In the genomic region with DNA sequence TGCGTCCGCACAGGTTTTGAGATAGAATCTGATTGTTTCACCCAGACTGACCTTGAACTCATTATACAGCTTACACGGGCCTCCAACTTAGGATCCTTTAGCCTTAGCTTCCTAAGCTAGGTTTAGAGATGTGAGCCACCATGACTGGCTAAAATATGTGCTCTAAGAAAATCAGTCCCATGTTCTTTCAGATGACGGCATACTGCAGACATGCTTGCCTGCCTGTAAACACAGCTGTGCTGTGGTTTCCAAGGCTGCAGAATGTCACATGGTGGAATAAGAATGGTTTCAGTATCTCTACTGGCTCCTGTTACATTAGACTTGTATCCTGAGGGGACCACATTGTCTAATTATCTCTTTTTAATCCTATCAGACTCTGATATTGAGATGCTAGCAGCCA, we compare ENCODE assay signal across 37 mouse cellular contexts. TPM values are rescaled to one million over a fixed set of nuclear protein-coding genes. Genes with fewer than 3 reads are reported as not detected.
A peak's percentile ranks its signal among the peaks of the same experiment; 100 is the strongest.
DNase-seq lines count a peak whose midpoint lies in the region; ATAC-seq and TF ChIP-seq lines count a peak whose summit lies in the region.
"Had no signal": no experiment of that assay in that cellular context is flagged by ENCODE, and none has a peak within 500 bp of the region (broad histone marks: within the 10 kb centered on the region; RNA-seq: fewer than 3 reads in every experiment).

No protein-coding gene starts in this region.

- no peak overlapping the region for H3K4me2 ChIP-seq in forebrain, embryonic 11.5 days (ENCODE audit: low read depth, low read length, severe bottlenecking)
- H3K4me2 ChIP-seq in forebrain, embryonic 13.5 days = no peak overlapping the region
- no peak overlapping the region for H3K4me2 ChIP-seq in hindbrain, postnatal 0 days (ENCODE audit: low read depth, low read length)
- H3K4me2 ChIP-seq in hindbrain, embryonic 16.5 days (ENCODE audit: low read length) = no peak overlapping the region
- H3K4me2 ChIP-seq in limb, embryonic 13.5 days (replicated peaks) = no peak overlapping the region
- H3K4me2 ChIP-seq: hindbrain, embryonic 12.5 days; limb, embryonic 12.5 days; liver, embryonic 12.5 days; midbrain, embryonic 11.5 days had no signal

- H3K9me3 ChIP-seq in forebrain, embryonic 11.5 days (ENCODE audit: control insufficient read depth, low read length) = no peaks in the 10 kb centered on the region
- no peaks in the 10 kb centered on the region for H3K9me3 ChIP-seq in forebrain, embryonic 13.5 days (replicated peaks)
- no peaks in the 10 kb centered on the region for H3K9me3 ChIP-seq in hindbrain, postnatal 0 days (ENCODE audit: low read length)
- H3K9me3 ChIP-seq in hindbrain, embryonic 16.5 days (ENCODE audit: control insufficient read depth, low read length) = no peaks in the 10 kb centered on the region
- no peaks in the 10 kb centered on the region for H3K9me3 ChIP-seq in limb, embryonic 13.5 days
- no peaks in the 10 kb centered on the region for H3K9me3 ChIP-seq in limb, embryonic 10.5 days (replicated peaks)
- H3K9me3 ChIP-seq: heart, embryonic 10.5 days; hindbrain, embryonic 12.5 days; limb, embryonic 12.5 days; liver, embryonic 12.5 days had no signal

- 88% methylated on average over 4 of the region's 4 CpGs for WGBS in forebrain, embryonic 11.5 days
- WGBS in forebrain, embryonic 13.5 days = 84% methylated on average over 4 of the region's 4 CpGs
- WGBS in hindbrain, postnatal 0 days = 81% methylated on average over 4 of the region's 4 CpGs
- WGBS in hindbrain, embryonic 16.5 days = 81% methylated on average over 4 of the region's 4 CpGs
- 74% methylated on average over 4 of the region's 4 CpGs for WGBS in limb, embryonic 13.5 days
- WGBS in limb, embryonic 10.5 days = 95% methylated on average over 4 of the region's 4 CpGs

- no peaks in the 10 kb centered on the region for H3K4me1 ChIP-seq in forebrain, embryonic 11.5 days (replicated peaks; ENCODE audit: control insufficient read depth, insufficient read depth, low read length)
- H3K4me1 ChIP-seq in forebrain, embryonic 13.5 days = no peaks in the 10 kb centered on the region
- H3K4me1 ChIP-seq in hindbrain, postnatal 0 days (ENCODE audit: insufficient read depth, low read length) = 0 out of 2 replicates have a peak, but pooled peaks cover 3% of the 10 kb centered on the region
- H3K4me1 ChIP-seq in hindbrain, embryonic 16.5 days (ENCODE audit: control insufficient read depth, insufficient read depth, low read depth, low read length) = no peaks in the 10 kb centered on the region
- H3K4me1 ChIP-seq in limb, embryonic 13.5 days = 0 out of 2 replicates have a peak, but pooled peaks cover 5% of the 10 kb centered on the region
- peaks cover 17% of the 10 kb centered on the region for H3K4me1 ChIP-seq in limb, embryonic 10.5 days
- H3K4me1 ChIP-seq: hindbrain, embryonic 12.5 days had no signal

- no peak overlapping the region for H3K4me3 ChIP-seq in forebrain, embryonic 11.5 days (ENCODE audit: low read depth, low read length)
- no peak overlapping the region for H3K4me3 ChIP-seq in forebrain, embryonic 13.5 days
- H3K4me3 ChIP-seq in hindbrain, postnatal 0 days (ENCODE audit: low read length) = no peak overlapping the region
- H3K4me3 ChIP-seq in hindbrain, embryonic 16.5 days (ENCODE audit: low read length) = no peak overlapping the region
- no peak overlapping the region for H3K4me3 ChIP-seq in limb, embryonic 13.5 days
- H3K4me3 ChIP-seq in limb, embryonic 10.5 days = no peak overlapping the region
- H3K4me3 ChIP-seq: heart, embryonic 10.5 days; hindbrain, embryonic 12.5 days; limb, embryonic 12.5 days; liver, embryonic 12.5 days had no signal

- no peaks in the 10 kb centered on the region for H3K27me3 ChIP-seq in forebrain, embryonic 11.5 days (ENCODE audit: control insufficient read depth, insufficient read depth, low read length)
- H3K27me3 ChIP-seq in forebrain, embryonic 13.5 days = peaks cover 6% of the 10 kb centered on the region; the same call in 1 of the 2 replicates
- no peaks in the 10 kb centered on the region for H3K27me3 ChIP-seq in hindbrain, postnatal 0 days (ENCODE audit: insufficient read depth, low read length)
- no peaks in the 10 kb centered on the region for H3K27me3 ChIP-seq in hindbrain, embryonic 16.5 days (replicated peaks; ENCODE audit: control insufficient read depth, insufficient read depth, low read length)
- H3K27me3 ChIP-seq in limb, embryonic 13.5 days = peaks cover 8% of the 10 kb centered on the region
- H3K27me3 ChIP-seq in limb, embryonic 10.5 days (ENCODE audit: low read depth, poor library complexity, severe bottlenecking) = peaks cover 19% of the 10 kb centered on the region
- H3K27me3 ChIP-seq: Patski had no signal

- peak; percentile 9 for DNase-seq in forebrain, embryonic 11.5 days (ENCODE audit: low spot score)
- peak; percentile 40 for DNase-seq in hindbrain, postnatal 0 days (ENCODE audit: low spot score)
- DNase-seq in limb, embryonic 10.5 days (ENCODE audit: low spot score) = no peak
- peak; percentile 12 for DNase-seq in skeletal muscle tissue, adult 2 months (ENCODE audit: low read depth, low spot score)
- no peak for DNase-seq in gastrocnemius, postnatal 14 days
- DNase-seq: adrenal gland, postnatal 36 days; cerebellum, adult 11-12 months; cerebellum, postnatal 10 days; kidney, adult 18-20 months; lung, adult 18-20 months; lung, postnatal 10 days had no signal

- intact Hi-C loops in gastrocnemius, postnatal 14 days (cut with DNase I; ENCODE audit: low total_unique reads) = no loop called here

- no peak for TF ChIP-seq CTCF in hindbrain, postnatal 0 days (IDR thresholded peaks at IDR 0.05; ENCODE audit: low read depth)

- H3K9ac ChIP-seq in forebrain, embryonic 11.5 days (ENCODE audit: low read length) = no peak overlapping the region
- H3K9ac ChIP-seq in forebrain, embryonic 13.5 days = no peak overlapping the region
- no peak overlapping the region for H3K9ac ChIP-seq in hindbrain, postnatal 0 days (replicated peaks; ENCODE audit: low read length)
- H3K9ac ChIP-seq in hindbrain, embryonic 16.5 days (ENCODE audit: low read depth, low read length) = no peak overlapping the region
- H3K9ac ChIP-seq in limb, embryonic 13.5 days = no peak overlapping the region
- H3K9ac ChIP-seq: hindbrain, embryonic 12.5 days; limb, embryonic 12.5 days; liver, embryonic 12.5 days had no signal

- no peak for ATAC-seq in forebrain, embryonic 11.5 days (replicated peaks; ENCODE audit: low FRiP score)
- no peak for ATAC-seq in forebrain, embryonic 13.5 days
- peak; percentile 59; the same call in 1 of the 2 replicates for ATAC-seq in hindbrain, postnatal 0 days
- no peak for ATAC-seq in hindbrain, embryonic 16.5 days
- ATAC-seq in limb, embryonic 13.5 days (ENCODE audit: low FRiP score, low read depth) = 0 out of 2 replicates have a peak, but pooled peaks have one; percentile 32
- ATAC-seq: CD4-positive, CD25-positive, alpha-beta regulatory T cell, adult 4 months; inflammation-experienced regulatory T-cells, adult 6 months; liver, embryonic 12.5 days; Patski had no signal

- no peaks in the 10 kb centered on the region for H3K36me3 ChIP-seq in forebrain, embryonic 11.5 days (ENCODE audit: control insufficient read depth, insufficient read depth, low read length)
- H3K36me3 ChIP-seq in forebrain, embryonic 13.5 days (ENCODE audit: poor library complexity, severe bottlenecking) = no peaks in the 10 kb centered on the region
- H3K36me3 ChIP-seq in hindbrain, postnatal 0 days (ENCODE audit: insufficient read depth, low read length) = no peaks in the 10 kb centered on the region
- H3K36me3 ChIP-seq in hindbrain, embryonic 16.5 days (ENCODE audit: control insufficient read depth, insufficient read depth, low read length) = no peaks in the 10 kb centered on the region
- H3K36me3 ChIP-seq in limb, embryonic 13.5 days = no peaks in the 10 kb centered on the region
- no peaks in the 10 kb centered on the region for H3K36me3 ChIP-seq in limb, embryonic 10.5 days
- H3K36me3 ChIP-seq: heart, embryonic 10.5 days; hindbrain, embryonic 12.5 days; limb, embryonic 12.5 days; liver, embryonic 12.5 days had no signal

- no peak overlapping the region for H3K27ac ChIP-seq in forebrain, embryonic 11.5 days (ENCODE audit: low read depth, low read length)
- no peak overlapping the region for H3K27ac ChIP-seq in forebrain, embryonic 13.5 days
- no peak overlapping the region for H3K27ac ChIP-seq in hindbrain, postnatal 0 days
- H3K27ac ChIP-seq in hindbrain, embryonic 16.5 days (ENCODE audit: low read depth, low read length) = no peak overlapping the region
- no peak overlapping the region for H3K27ac ChIP-seq in limb, embryonic 13.5 days
- no peak overlapping the region for H3K27ac ChIP-seq in limb, embryonic 10.5 days
- H3K27ac ChIP-seq: heart, embryonic 10.5 days; hindbrain, embryonic 12.5 days; kidney, postnatal 0 days; limb, embryonic 12.5 days; liver, embryonic 12.5 days; stomach, postnatal 0 days had no signal

RNA-seq across cellular contexts. Expression of a gene that starts 8.1 kb away (rescaled TPM):
- polyA plus RNA-seq in forebrain, embryonic 11.5 days (2014; fragmentation: Nextera tagmentation; extraction: Ambion mirVana) = 6.8 and 9.3 TPM in 2 replicates
- polyA plus RNA-seq in forebrain, embryonic 13.5 days (2015; fragmentation: Nextera tagmentation; extraction: Ambion mirVana) = 0.18 and 0.26 TPM in 2 replicates
- 0.40 and 0.73 TPM in 2 replicates for total RNA-seq in hindbrain, postnatal 0 days (2014; rRNA removed)
- polyA plus RNA-seq in hindbrain, postnatal 0 days (2015; fragmentation: Nextera tagmentation; extraction: Ambion mirVana) = 0.84 and 0.95 TPM in 2 replicates
- 1.1 and 1.3 TPM in 2 replicates for polyA plus RNA-seq in hindbrain, embryonic 16.5 days (2015; fragmentation: Nextera tagmentation; extraction: Ambion mirVana)
- 23.2 and 24.4 TPM in 2 replicates for polyA plus RNA-seq in limb, embryonic 13.5 days (2015; fragmentation: Nextera tagmentation; extraction: Ambion mirVana)
- polyA plus RNA-seq in limb, embryonic 10.5 days (2016; fragmentation: Nextera tagmentation; extraction: Ambion mirVana) = 14.2 and 16.9 TPM in 2 replicates
- not detected for total RNA-seq in gastrocnemius, postnatal 14 days (2021)

RNA-seq across cellular contexts. Expression of a gene that starts 19.7 kb away (rescaled TPM):
- polyA plus RNA-seq in forebrain, embryonic 11.5 days (2014; fragmentation: Nextera tagmentation; extraction: Ambion mirVana) = 0.12 TPM in 1 of 2 replicates, not detected in the other
- 0.10 TPM in 1 of 2 replicates, not detected in the other for polyA plus RNA-seq in forebrain, embryonic 13.5 days (2015; fragmentation: Nextera tagmentation; extraction: Ambion mirVana)
- 0.75 and 1.5 TPM in 2 replicates for total RNA-seq in hindbrain, postnatal 0 days (2014; rRNA removed)
- polyA plus RNA-seq in hindbrain, postnatal 0 days (2015; fragmentation: Nextera tagmentation; extraction: Ambion mirVana) = 0.69 and 0.96 TPM in 2 replicates
- polyA plus RNA-seq in hindbrain, embryonic 16.5 days (2015; fragmentation: Nextera tagmentation; extraction: Ambion mirVana) = 1.0 and 1.2 TPM in 2 replicates
- polyA plus RNA-seq in limb, embryonic 13.5 days (2015; fragmentation: Nextera tagmentation; extraction: Ambion mirVana) = 1.3 and 1.7 TPM in 2 replicates
- not detected in 2 replicates for polyA plus RNA-seq in limb, embryonic 10.5 days (2016; fragmentation: Nextera tagmentation; extraction: Ambion mirVana)
- total RNA-seq in gastrocnemius, postnatal 14 days (2021) = not detected
- total RNA-seq: adrenal gland, adult 18-20 months; adrenal gland, postnatal 36 days; ES-E14; gastrocnemius, adult 18-20 months; monocyte, adult 5-6 weeks; neutrophil, adult 5-6 weeks had no signal
- polyA plus RNA-seq: cortical plate, adult 2 months; heart, embryonic 10.5 days; liver, embryonic 12.5 days; Patski had no signal

RNA-seq across cellular contexts. Expression of a gene that starts 28.6 kb away (rescaled TPM):
- not detected in 2 replicates for polyA plus RNA-seq in forebrain, embryonic 11.5 days (2014; fragmentation: Nextera tagmentation; extraction: Ambion mirVana)
- polyA plus RNA-seq in forebrain, embryonic 13.5 days (2015; fragmentation: Nextera tagmentation; extraction: Ambion mirVana) = not detected in 2 replicates
- total RNA-seq in hindbrain, postnatal 0 days (2014; rRNA removed) = not detected in 2 replicates
- polyA plus RNA-seq in hindbrain, postnatal 0 days (2015; fragmentation: Nextera tagmentation; extraction: Ambion mirVana) = 0.16 TPM in 1 of 2 replicates, not detected in the other
- not detected in 2 replicates for polyA plus RNA-seq in hindbrain, embryonic 16.5 days (2015; fragmentation: Nextera tagmentation; extraction: Ambion mirVana)
- not detected in 2 replicates for polyA plus RNA-seq in limb, embryonic 13.5 days (2015; fragmentation: Nextera tagmentation; extraction: Ambion mirVana)
- polyA plus RNA-seq in limb, embryonic 10.5 days (2016; fragmentation: Nextera tagmentation; extraction: Ambion mirVana) = not detected in 2 replicates
- total RNA-seq in gastrocnemius, postnatal 14 days (2021) = not detected
- total RNA-seq: adrenal gland, adult 18-20 months; adrenal gland, postnatal 36 days; ES-E14; gastrocnemius, adult 18-20 months; gastrocnemius, postnatal 4 days; left cerebral cortex, adult 8-10 months; monocyte, adult 5-6 weeks; neutrophil, adult 5-6 weeks had no signal
- polyA plus RNA-seq: CD4-positive, CD25-positive, alpha-beta regulatory T cell, adult 4 months; embryonic facial prominence, embryonic 11.5 days; heart, embryonic 10.5 days; heart, embryonic 16.5 days; hindbrain, embryonic 12.5 days; inflammation-experienced regulatory T-cells, adult 6 months; limb, embryonic 12.5 days; liver, embryonic 12.5 days; midbrain, embryonic 11.5 days; Patski; small intestine, adult 2 months; stomach, postnatal 0 days; thymus, postnatal 0 days had no signal

RNA-seq across cellular contexts. Expression of a gene that starts 44.6 kb away (rescaled TPM):
- polyA plus RNA-seq in forebrain, embryonic 11.5 days (2014; fragmentation: Nextera tagmentation; extraction: Ambion mirVana) = not detected in 2 replicates
- polyA plus RNA-seq in forebrain, embryonic 13.5 days (2015; fragmentation: Nextera tagmentation; extraction: Ambion mirVana) = not detected in 2 replicates
- total RNA-seq in hindbrain, postnatal 0 days (2014; rRNA removed) = not detected in 2 replicates
- 0.09 TPM in 1 of 2 replicates, not detected in the other for polyA plus RNA-seq in hindbrain, postnatal 0 days (2015; fragmentation: Nextera tagmentation; extraction: Ambion mirVana)
- polyA plus RNA-seq in hindbrain, embryonic 16.5 days (2015; fragmentation: Nextera tagmentation; extraction: Ambion mirVana) = 0.20 TPM in 1 of 2 replicates, not detected in the other
- not detected in 2 replicates for polyA plus RNA-seq in limb, embryonic 13.5 days (2015; fragmentation: Nextera tagmentation; extraction: Ambion mirVana)
- not detected in 2 replicates for polyA plus RNA-seq in limb, embryonic 10.5 days (2016; fragmentation: Nextera tagmentation; extraction: Ambion mirVana)
- not detected for total RNA-seq in gastrocnemius, postnatal 14 days (2021)
- total RNA-seq: adrenal gland, adult 18-20 months; adrenal gland, postnatal 36 days; ES-E14; gastrocnemius, adult 18-20 months; gastrocnemius, postnatal 4 days; left cerebral cortex, adult 8-10 months; monocyte, adult 5-6 weeks; neutrophil, adult 5-6 weeks had no signal
- polyA plus RNA-seq: CD4-positive, CD25-positive, alpha-beta regulatory T cell, adult 4 months; cortical plate, adult 2 months; embryonic facial prominence, embryonic 11.5 days; heart, embryonic 10.5 days; heart, embryonic 16.5 days; hindbrain, embryonic 12.5 days; inflammation-experienced regulatory T-cells, adult 6 months; kidney, postnatal 0 days; large intestine, adult 2 months; limb, embryonic 12.5 days; liver, embryonic 12.5 days; midbrain, embryonic 11.5 days; Patski; small intestine, adult 2 months; stomach, postnatal 0 days had no signal

RNA-seq across cellular contexts. Expression of a gene that starts 49.0 kb away (rescaled TPM):
- not detected in 2 replicates for polyA plus RNA-seq in forebrain, embryonic 11.5 days (2014; fragmentation: Nextera tagmentation; extraction: Ambion mirVana)
- polyA plus RNA-seq in forebrain, embryonic 13.5 days (2015; fragmentation: Nextera tagmentation; extraction: Ambion mirVana) = 0.05 TPM in 2 replicates
- total RNA-seq in hindbrain, postnatal 0 days (2014; rRNA removed) = 0.43 and 1.2 TPM in 2 replicates
- polyA plus RNA-seq in hindbrain, postnatal 0 days (2015; fragmentation: Nextera tagmentation; extraction: Ambion mirVana) = 0.30 and 0.33 TPM in 2 replicates
- 0.25 and 0.38 TPM in 2 replicates for polyA plus RNA-seq in hindbrain, embryonic 16.5 days (2015; fragmentation: Nextera tagmentation; extraction: Ambion mirVana)
- 0.75 and 1.0 TPM in 2 replicates for polyA plus RNA-seq in limb, embryonic 13.5 days (2015; fragmentation: Nextera tagmentation; extraction: Ambion mirVana)
- 0.09 and 0.23 TPM in 2 replicates for polyA plus RNA-seq in limb, embryonic 10.5 days (2016; fragmentation: Nextera tagmentation; extraction: Ambion mirVana)
- total RNA-seq in gastrocnemius, postnatal 14 days (2021) = 1 to 10 TPM in 1 of 2 experiments, under 1 TPM in 1; 0.69 to 1.4 TPM
- polyA plus RNA-seq: embryonic facial prominence, embryonic 11.5 days; midbrain, embryonic 11.5 days had no signal

Comparison
In these comparisons a context has a peak if more than half of its experiments do, and no peak if none do; other contexts are left out.
1. ATAC-seq: peak in hindbrain, postnatal 0 days (single experiment) and limb, embryonic 13.5 days (single experiment); none in forebrain, embryonic 11.5 days (single experiment), forebrain, embryonic 13.5 days (single experiment) and hindbrain, embryonic 16.5 days (single experiment).
2. DNase-seq: peak in forebrain, embryonic 11.5 days (single experiment), hindbrain, postnatal 0 days (single experiment) and skeletal muscle tissue, adult 2 months (single experiment); none in limb, embryonic 10.5 days (single experiment) and gastrocnemius, postnatal 14 days (single experiment).